Mouse (Mus musculus): ENCODE measurements at regions not wholly inside any gene's neighbourhood (a gene's known extent, or its start where the extent isn't known, plus 50 kb on each side); places are given as distances from the start of the nearest gene placed in this dataset.

GRCm38 (mm10) chr12:56472856-56473647, 63.7 kb downstream of the Nkx2-1 start:
- DNase-seq: no peak

GRCm38 (mm10) chr12:56470932-56471500, 65.7 kb downstream of the Nkx2-1 start:
- no peak for DNase-seq

DNA sequence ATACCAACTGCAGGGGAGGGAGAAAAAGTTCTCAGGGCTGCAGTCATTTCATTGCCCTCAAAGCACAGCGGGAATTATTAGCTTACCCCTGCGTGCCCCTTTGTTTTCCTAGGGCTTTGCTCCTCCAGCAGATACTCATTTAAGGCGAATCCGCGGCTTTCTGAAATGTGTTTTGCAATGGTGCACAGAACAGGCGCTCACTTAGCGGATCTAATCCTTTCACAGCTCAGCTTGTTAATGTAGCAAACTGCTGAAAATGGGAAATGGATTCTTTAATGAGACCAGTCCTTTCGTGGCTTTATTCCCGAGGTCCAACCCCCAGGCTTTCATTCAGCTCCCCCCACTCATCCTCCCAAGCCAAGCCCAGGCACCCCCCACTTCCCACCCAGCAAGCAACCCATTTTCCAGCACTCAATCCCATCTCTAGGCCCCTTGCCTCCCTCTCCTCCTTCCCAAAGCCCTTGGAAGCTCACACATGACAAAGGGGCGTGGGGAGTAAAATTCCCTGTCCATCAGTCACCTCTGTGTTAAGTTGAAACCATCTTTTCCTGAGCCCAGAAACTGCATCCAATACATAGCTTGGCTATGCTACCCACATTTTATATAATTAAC, 77.1 kb downstream of the Nkx2-1 start:
- DNase-seq: no peak

GRCm38 (mm10) chr12:56458665-56459507, 77.8 kb downstream of the Nkx2-1 start:
- no peak for DNase-seq

GRCm38 (mm10) chr12:56457951-56458350, 78.8 kb downstream of the Nkx2-1 start:
- DNase-seq: no peak

DNA sequence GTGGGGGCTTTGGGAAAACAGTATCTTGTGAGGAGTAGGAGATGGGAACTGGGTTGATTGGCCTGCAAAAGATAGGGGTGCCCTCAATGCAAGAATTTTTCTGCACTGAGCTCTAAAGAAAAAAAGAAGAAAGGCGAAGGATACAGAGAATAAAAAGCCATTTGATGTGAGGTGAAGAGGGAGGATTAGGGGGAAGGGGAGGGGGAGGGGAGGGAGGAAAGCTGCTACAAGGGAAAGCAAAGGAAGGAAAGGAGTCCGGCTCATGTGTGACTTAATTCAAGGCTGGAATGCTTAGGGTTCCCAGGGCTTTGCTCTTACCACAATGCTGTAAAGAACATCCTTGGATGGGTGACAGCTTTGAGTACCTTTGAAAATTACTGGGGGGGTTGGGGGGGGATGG, 79.4 kb downstream of the Nkx2-1 start:
- DNase-seq: no peak

GRCm38 (mm10) chr12:56450261-56450660, 86.4 kb downstream of the Nkx2-1 start:
- no peak for DNase-seq

DNA sequence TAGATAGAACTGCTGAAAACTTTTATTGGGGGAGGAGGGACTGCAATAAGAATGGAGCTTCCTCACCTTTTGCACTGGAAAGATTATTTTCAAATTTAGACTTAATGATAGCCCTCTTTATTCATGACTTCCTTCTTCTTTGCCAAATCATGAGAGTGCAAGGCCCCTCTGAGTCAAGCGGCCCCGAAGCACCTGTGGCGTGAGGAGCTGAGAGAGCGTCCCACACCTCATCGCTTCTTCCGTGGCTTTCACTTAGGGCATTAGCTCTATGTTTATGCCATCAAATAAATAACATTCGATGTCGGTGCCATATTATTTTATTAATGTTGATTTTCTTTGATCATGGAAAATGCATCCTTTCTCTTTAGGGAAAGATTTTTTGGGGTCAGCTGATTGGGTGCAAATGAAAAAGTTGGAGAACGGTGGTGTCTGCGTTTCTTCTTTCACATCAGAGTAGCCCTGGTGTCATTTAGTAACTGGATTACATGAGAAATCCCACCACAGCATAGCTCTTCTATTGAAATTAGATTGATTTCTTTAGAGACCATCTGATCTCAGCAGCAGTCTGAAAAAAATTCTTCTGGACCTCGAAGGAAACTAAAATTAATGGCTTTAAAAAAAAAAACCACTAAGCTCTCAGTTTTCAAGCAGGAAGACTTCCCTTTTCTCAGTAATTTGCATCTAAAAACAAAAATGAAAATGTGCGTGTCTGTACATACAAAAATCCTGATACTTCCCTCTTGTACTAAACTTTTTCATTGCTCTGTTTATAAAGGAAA, 87.7 kb downstream of the Nkx2-1 start:
- DNase-seq: no peak

DNA sequence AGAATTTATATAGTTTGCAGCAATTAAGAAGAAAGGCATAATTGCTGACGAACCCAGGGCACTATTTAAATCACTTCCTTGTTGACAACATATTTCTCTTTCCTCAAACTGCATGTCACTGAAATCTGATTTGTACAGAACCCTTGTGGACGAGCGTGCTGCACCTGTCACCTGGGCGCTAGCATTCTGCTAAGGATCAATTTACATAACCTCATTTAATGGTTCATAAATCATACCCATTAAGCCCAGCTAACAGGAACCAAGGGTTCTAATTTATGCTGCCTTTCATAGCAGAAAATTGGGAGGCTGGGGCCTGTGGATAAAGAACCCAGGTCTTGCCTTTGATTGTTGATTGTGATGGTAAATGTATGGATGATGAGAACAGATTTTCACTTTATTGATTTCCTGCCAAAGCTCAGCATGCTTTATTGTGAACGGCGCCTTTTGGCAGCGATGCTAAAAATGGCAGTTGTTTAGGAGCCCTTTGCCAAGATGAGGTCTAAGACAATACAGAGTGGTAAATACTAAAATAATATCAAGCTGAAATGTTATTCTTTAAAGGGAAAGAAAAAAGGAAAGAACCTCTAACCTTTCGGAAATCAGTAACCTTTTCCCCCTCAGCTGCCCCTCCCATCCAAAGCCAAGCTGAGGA, 95.4 kb downstream of the Nkx2-1 start:
- DNase-seq: no peak

DNA sequence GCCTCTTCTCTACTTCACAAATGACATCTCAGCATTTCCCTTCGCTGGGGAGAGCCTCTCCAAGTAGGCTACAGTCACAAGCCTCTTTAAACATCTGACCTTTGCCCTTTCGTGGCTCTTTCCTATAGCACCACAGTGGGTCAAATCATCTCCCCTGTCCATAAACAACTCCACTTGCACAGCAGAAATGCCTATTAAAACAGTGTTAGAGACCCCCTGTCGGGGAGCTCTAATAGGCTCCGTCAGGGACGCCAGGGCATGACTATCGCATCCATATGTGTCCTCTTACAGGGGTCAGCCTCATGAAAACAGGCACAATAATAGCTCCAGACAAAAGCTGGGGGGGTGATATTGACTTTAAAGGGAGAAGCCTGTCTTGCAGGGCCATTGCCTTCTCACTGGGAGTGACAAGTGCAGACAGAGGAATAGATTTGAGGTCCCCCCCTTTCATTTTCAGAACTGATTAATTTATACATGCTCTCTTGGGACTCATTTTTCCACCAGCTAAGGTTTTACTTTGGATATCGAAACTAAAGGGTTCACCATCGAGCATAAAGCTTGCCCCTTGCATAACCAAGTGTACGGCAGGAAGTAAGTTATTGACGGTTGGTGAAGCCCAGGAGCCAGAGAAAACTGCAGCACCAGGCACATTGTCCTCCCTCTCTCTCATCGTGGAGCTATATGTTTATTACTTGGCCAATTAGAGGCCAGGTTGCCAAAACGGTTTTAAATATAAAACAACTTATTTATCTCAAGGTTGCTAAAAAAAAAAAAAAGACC, 94.6 kb upstream of the Mbip start:
- DNase-seq: no peak

DNA sequence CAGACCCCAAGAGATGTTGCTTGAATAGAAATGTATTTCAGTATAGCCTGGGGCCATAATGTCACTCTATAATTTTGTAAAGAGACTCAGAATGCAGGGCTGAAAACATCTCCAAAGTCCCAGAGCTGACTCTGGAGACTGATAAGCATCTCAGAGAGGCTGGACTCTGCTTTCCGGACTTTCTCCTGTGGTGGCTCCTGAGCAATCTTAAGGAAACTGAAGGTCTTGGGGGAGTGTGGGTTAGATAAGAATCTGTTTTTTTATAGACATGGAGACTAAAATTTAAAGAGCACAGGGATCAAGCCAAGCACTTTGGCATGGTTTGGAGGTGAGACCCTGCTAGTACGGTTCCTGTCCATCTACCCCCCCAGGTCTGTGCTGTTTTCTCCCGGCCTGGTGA, 92.7 kb upstream of the Mbip start:
- no peak for DNase-seq

- DNase-seq: no peak
Observed at GRCm38 (mm10) chr12:56437975-56438374, 92.3 kb upstream of the Mbip start.

DNA sequence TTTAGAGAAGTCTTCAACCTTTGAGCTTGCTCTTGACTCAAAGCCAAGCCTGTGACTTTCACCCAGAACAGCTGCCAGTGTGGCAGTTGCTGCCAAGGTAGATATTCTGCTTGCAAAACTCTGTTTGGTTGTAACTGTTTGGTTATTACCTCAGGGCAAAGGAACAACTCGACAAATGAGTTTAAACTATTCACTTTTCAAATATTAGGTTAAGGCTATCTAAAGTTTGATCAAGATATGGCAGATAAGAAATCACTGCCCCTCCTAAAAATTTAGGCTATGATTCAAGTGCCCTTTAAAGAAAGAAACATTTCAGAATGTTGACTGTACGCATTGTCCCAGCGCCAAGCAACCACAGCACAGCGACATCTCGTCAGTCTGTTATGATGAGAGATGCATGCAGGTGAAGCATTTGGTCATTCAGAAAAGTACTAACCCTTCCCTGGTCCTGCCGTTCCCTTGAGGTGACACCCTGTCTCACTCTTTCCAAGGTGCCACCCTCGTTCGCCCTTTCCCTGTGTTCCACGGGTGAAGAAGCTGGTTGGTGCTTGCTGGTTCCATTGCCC, 81.1 kb upstream of the Mbip start:
- peak; percentile 10 for DNase-seq

DNA sequence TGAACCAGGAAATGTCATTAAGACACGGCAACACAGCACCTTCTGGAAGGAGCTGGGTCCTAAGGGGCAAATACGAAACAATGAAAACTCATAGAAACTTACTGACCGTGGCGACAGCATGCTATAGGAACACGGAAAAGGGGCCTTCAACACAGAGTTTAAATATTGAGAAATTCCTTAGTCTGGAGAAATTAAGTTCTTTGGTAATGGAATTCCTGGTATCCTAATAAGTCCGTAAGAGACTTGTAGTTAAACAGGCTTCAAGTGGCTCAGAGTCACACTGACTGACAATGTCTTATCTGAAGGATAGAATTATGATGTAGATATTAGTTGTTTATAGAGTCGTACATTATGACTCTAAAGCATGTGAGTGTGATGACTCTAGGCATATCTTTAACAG, 70.4 kb upstream of the Mbip start:
- DNase-seq: no peak

DNA sequence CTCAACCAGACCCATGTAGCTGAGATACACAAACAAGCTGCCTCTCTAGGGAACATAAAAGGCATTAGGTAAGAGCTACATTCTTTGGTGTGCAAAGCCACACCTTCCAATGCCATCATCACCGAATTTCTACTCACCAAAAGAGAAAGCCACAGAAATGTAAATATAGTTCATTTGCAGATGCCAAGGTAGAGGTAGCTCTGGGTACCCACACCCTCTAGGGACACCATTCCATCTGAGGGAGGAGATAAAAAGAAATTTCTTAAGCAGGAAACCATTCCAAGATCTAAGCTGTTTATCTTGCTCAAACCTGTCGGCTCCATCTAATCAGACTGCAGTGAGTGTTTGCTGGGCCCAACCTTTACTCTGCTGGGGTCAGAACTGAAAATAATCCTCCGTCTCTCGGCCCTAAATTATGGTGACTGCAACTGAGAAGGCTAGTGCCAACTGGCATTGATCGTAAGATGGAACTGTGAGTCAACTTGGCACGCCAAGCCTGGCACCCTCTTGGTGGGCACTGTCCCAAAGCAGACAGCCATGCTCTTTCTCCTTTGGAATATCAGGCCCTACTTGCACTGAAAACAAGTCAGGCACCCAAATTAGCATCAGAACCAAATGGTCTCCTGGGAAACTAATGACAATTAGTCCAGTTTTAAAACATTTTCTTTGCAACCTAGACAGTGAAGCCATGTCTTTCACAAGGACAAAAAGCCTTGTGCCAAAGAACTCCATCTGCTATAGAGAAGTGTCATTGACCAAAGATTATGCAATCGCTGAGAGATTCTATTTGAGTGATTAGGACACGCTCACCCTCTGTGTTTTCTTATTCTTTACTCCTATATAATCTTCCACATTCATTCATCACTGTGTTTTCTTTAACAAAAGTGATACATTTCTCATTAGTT, 69.4 kb upstream of the Mbip start:
- DNase-seq: peak; percentile 77

GRCm38 (mm10) chr12:56405658-56406057, 60.0 kb upstream of the Mbip start:
- no peak for DNase-seq

GRCm38 (mm10) chr12:56404833-56405232, 59.1 kb upstream of the Mbip start:
- DNase-seq: peak; percentile 31

GRCm38 (mm10) chr12:56404262-56404661, 58.6 kb upstream of the Mbip start:
- DNase-seq: no peak

- DNase-seq: no peak
Observed at GRCm38 (mm10) chr12:56403626-56404025, 57.9 kb upstream of the Mbip start.
